Mouse (Mus musculus) T-helper 2 cell (primary cell): Measurements from ENCODE around the gene Gstm1.
"Not testable (repeated sequence)": the region's sequence is repeated elsewhere in the genome, so short reads cannot be mapped to it uniquely, and the experiment has no call there.

Experiments
- in situ Hi-C: fragments of 300-600 bp; cut with MboI, MseI; formaldehyde crosslinking; loops from one replicate; pipeline ENCODE4 v1.15.1; 2025; ENCODE audit warnings: high pct_unique_total_duplicates

Gene Gstm1

DNA sequence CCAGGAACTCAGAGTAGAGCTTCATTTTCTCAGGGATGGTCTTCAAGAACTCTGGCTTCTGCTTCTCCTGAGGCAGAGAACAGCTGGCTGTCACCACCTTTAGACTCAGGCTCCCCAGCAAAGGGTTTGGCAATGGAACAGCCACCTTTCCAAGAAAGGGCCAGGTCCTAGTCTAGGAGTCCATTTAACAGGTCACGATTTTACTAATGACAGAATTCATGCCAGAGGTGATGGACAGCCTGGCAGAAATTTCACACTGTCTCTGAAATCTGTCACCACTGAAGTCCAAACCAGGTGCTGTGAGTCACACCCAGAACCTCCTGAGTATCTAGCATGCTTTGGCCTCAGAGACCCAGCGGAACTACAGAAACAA, 2.8 kb downstream of the Gstm1 start:
- in situ Hi-C loops: no loop called here

DNA sequence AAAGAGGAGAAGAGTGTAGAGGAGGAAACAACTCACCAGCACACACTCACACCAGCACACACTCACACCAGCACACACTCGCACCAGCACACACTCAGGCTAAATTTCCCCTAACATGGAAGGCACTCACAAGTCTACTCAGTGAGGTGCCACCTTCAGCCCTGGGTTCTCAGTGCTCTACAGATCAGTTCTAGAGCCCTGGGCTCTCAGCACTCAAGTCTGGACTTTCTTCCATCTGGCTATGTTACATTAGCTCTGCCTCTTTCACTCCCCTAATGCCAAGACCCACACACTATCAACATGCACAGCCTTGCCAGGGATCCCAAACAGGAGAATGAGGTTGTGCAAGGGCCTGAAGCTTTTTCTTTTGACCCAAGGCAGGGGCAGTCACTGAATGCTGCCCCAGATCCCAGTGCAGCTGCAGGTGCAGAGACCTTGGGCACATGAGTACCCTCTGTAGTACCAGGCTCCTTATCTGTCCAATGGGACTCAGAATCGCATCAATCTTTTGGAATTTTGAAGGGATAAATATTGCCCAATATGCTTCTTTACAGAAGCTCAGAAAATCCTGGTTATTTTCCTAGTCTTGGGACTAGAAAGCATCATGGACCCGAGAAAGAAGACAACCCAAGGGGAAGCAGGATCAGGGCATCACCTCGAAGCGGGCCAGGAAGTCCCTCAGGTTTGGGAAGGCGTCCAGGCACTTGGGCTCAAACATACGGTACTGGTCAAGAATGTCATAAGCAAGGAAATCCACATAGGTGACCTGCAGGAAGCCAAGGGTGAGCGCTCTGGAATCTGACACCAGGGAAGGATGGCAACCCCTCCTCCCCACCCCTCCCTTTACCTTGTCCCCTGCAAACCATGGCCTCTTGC, 3.4 kb downstream of the Gstm1 start:
- in situ Hi-C loops: no loop called here

DNA sequence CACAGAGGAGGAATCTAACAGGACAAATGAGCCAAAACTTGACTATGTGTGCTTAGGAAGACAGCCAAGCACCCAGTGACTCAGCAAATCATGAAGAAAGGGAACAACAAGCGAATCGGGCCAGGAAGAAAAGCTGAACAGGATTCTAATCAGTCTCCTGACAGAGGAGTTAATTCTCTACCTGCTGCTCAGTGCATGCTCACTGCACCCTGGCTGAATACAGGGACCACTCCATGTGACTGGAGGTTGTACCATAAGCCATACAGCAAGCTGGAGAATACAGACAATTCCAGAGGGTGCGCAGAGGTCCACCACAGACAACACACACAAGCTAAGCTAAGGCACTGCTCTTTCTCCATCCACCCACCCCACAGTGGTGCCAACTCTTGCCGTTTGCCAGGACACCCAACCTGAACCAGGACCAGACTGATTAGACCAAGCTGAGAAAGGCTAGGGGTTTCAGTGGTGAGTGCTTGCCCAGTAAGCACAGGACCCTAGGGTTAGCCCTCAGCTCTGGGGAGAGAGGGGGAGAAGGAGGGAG, 4.4 kb downstream of the Gstm1 start:
- in situ Hi-C loops: no loop called here

DNA sequence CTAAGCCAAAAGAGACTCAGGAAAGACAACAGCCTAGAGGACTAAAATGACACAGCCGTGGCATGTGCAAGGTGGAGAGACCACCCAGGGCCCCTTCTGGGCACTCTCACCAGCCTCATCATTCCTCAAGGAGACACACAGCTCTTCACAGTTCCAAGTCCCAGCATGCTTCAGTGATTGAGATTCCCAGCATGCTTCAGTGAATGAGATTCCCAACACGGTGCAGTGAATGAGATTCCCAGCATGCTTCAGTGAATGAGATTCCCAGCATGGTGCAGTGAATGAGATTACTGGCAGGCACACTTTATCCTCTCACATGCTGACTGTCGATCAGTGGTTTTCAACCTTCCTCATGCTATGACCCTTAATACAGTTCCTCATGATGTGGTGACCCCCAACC, 6.2 kb downstream of the Gstm1 start:
- in situ Hi-C loops: no loop called here

DNA sequence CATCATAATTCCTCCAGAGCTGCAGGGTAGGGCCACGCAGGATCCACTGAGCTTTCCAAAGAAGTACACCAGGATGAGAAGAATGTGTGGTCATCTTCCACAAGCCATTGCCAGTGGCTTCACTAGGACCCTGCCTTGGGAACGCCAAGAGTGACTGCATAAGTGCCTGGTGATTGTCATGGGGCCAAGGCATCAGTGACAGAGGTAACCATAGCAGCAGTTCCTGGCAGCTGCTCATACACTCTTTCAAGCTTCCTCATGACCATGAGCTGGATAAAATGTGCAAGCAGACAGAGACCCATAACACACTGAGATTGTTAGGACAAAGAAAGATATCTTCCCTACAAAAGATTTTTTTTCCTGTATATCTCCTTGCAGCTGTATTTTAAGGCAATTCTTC, 7.5 kb downstream of the Gstm1 start:
- in situ Hi-C loops: no loop called here

DNA sequence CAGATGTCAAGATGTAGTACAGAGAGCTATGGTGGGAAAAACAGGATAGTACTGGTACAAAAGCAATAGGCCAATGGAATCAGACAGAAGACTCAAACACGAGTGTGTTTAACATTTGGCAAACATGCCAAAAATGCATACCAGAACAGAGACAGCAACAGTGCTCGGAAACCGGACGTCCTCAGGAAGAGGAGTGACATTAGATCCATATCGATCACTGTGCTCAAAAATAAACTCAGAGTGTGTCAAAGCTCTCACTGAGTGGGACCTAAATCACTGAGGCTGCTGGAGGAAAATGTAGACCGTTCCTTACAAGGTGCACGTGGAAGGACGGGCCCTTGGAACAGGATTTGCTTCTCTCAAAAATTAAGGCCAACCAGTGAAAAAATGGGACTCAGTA, 15.8 kb downstream of the Gstm1 start:
- in situ Hi-C loops: no loop called here

DNA sequence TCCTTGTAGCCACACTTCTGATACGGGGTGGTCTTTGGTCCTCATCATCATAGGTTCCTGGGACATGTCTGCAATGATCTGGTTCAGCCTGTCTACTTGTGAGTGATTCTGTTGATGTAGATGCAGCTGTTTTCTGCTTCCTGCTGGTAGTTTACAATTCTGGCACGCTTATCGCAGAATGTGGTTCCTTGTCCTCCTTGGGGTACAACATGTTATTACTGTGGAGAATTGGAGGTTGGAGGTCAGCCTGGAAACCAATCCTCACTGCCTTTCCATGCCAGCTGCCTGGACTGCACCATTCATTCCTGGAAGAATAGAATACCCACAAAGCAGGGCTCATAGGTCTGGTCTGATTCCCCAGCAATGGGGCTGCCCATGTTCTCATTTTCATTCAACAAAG, 18.3 kb downstream of the Gstm1 start:
- in situ Hi-C loops: no loop called here

DNA sequence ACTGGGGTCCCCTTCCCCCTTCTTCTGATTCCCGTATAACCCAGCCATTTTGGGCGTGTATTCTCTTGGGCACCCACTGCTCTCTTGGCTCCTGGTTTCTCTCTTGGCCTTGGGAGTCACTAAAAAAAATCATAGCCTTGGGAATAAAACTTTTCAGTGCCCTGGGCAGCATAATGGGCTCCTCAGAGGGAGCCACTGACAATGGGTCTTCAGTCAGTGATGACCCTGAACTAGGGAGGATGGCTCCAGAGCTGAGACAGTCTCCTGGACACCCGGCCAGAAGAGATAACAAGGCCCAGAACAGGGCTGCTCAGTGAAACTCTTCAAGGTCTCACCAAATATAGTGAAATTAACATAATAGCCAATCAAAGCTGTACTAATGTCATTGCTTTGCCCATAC, 19.2 kb downstream of the Gstm1 start:
- in situ Hi-C loops: no loop called here

DNA sequence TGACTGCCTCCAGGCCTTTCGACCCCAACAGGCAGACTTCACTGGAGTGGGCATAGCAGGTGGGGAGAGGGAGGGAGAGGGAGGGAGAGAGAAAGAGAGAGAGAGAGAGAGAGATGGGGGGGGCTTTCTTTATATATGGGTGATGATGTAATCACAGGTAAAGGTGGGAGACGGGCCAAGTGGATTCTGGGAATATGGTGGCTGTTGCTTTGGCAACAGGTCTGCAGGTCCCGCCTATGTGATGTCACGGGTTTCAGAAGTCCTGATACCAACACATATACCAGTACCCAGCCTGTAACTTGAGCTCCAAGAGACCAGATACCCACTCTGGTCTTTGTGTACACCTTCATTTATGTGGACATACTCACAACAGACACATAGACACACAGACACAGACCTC, 21.2 kb downstream of the Gstm1 start:
- in situ Hi-C loops: no loop called here

DNA sequence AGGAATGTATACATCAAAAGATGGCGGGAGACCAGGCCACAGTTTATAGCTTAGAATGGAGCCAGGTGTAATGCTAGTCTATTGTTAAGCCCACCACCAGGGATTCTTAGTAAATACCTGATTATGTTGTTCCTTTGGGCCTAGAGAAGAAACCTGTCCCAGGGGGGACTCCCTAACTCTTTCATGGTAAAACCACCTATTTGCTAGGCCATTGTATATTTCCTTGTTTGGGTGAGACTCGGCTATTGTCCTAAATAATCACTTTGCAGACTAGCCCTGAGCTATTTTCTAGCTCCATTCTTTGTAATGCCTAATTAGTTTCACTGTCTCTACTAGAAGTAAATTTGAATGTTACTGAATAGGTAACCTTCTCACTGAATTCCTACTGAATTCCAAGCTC, 21.8 kb downstream of the Gstm1 start:
- in situ Hi-C loops: not testable (repeated sequence)

DNA sequence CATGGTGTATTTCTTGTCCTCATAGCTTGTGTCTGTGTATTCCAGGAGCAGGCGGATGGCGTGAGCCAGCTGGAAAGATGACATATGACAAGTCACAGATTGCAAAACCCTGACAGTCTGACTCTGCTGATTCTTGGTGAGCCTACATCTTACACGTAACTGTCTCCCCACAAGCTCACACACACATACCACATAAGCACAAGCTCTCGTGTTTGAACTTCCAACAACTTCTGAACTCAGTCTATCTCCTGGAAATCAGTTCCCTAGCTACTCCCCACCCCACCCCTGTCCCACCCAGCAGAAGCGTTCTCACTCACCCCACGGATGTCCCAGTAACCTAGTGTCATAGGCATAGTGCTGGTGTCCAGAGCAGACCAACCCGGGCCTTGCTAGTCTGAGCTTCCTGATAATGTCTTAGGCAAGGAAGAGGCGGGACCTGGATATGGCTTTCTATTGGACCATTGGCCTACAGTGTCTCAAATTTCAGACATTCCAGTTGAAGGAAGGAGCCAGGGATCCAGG, 31.7 kb downstream of the Gstm1 start, which contains the start of gene Gstm2:
TSS of gene Gstm2 (minus strand) at position 413 of the 522 bp plus-strand sequence.
- in situ Hi-C loops: no loop called here

DNA sequence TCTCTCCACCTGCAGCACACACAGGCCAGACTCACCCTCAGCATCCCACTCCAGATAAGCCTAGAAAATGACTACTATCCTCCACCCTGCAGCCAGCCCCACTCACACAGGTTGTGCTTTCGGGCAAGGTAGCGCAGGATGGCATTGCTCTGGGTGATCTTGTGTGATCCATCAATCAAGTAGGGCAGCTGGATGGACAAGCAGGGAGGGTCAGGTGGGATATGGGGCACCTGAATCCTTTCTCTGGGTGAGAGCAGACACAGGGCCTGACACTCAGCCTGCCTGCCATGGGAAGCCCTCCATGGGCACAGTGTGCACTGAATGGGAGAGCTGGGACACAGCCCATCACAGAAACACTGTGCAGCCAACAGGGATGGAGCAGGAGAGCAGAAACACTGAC, 32.6 kb downstream of the Gstm1 start:
- in situ Hi-C loops: not testable (repeated sequence)

DNA sequence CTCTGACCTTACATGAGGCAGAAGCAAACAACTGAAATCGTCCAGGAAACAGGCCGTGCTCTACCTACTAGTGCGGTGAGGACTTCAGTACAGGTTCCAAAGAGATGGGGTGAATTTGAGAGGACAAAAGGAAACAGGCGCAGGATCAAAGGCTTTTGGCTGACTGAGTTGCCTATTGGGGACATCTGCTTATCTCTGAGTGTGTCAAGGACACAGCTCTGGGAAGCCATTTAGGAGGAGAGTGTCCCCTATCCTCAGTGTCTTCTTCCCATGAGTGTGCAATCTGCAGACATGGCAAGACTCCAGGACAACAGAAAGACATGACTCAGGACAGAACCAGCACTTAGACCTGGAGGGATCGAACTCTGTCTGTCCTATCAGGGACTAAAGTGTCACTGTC, 33.3 kb downstream of the Gstm1 start:
- in situ Hi-C loops: no loop called here

DNA sequence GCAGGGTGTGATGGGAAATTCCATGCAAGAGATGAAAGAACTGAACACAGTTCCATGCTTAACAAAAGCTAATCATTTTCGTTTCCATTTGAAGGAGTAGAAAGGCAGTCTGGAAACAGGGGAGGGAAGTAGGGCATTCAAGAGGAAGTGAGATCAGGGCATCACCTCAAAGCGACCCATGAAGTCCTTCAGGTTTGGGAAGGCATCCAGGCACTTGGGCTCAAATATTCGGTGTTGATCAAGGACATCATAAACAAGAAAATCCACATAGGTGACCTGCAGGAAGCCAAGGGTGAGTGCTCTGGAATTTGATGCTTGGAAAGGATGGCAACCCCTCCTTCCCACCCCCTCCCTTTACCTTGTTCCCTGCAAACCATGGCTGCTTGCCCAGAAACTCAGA, 34.0 kb downstream of the Gstm1 start:
- in situ Hi-C loops: no loop called here

DNA sequence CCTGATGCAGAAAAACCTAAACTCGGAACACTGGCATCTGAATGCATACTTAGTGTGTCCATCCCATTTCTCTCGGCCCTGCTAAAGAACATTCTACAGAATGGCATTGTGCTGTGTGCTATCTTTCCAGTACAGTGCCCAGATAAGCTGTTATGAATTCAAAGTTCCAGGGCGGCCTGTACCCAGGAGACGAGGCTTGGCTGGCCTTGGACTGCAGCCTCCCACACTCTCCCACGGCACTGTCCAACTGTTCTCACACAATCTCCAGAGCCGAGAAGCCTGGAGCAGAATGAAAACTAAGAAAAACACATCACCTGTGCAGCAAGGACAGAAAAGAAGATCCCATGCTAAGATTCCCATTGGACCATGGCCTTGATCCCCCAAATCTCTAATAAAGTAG, 35.0 kb downstream of the Gstm1 start:
- in situ Hi-C loops: no loop called here

DNA sequence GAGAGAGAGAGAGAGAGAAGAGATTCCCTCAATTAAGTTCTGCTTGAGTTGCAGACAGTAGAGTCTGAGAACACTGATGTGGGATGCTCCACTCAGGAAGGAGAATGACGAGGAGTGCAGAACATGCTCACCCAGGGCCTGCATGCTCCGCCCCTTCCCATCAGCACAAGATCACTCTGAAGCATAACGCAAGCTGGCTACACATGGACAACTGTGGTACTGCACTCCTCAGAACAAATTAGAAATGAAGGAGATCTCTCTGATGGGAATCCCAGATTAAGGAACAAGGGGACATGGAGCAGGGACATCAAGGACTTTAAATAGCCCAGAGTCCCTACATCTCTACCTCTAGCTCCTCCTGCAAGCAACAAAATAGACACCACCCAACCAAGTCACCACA, 36.5 kb downstream of the Gstm1 start:
- in situ Hi-C loops: no loop called here

DNA sequence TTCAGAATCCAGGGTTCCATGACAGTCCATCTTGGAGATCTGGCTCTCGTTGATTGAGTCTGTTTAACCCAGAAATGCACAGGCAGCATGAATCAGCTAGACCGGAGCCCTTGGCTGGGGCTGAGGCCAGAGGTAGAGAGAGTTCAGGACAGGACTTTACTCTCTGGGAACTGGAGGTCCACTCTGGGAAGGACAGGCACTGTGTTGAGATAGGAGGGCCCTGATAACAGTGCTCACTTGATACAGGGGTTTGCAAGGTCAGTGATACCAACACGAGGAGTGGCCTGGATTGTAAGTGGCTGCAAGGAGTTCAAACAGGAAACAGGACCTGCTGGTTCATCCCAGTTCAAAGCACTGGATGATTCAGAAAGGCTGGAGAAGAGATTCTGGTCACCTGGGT, 40.1 kb downstream of the Gstm1 start:
- in situ Hi-C loops: no loop called here

DNA sequence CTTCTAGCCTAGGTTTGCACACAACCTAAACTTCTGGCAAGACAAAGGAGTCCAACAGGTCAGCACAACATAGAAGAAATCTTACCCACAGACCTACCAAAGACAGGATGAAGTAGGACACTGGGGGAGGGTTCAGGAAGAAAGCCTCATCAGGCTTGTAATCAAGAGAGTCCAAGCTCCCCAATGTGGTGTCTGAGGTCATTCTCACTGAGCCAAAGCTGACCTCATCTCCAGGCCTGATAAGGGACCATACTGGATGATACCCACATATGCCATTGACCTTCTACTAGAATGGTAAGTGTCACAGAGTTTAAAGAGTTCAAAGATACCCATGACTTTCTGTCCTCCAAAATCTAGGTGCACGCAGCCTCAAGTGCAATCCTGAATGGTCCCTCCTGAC, 43.5 kb downstream of the Gstm1 start:
- in situ Hi-C loops: no loop called here

DNA sequence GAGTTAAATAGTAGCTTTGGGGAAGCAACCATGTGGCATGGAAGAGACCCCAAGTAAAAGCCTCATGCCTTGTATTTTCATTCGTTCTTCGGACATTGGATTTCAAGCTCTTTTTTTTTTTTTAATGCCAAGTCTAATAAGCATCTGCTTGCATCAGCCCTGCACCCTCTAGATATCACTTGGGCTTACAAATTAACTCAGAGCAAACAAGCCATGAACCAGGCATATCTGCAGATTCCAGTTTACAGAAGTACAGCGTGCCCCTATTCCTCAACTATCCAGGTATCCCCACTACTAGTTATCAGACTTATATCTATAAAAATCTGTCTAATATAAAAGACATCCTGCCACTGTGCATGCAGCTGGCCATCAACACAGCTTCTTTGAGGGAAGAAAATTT, 45.7 kb downstream of the Gstm1 start:
- in situ Hi-C loops: no loop called here

DNA sequence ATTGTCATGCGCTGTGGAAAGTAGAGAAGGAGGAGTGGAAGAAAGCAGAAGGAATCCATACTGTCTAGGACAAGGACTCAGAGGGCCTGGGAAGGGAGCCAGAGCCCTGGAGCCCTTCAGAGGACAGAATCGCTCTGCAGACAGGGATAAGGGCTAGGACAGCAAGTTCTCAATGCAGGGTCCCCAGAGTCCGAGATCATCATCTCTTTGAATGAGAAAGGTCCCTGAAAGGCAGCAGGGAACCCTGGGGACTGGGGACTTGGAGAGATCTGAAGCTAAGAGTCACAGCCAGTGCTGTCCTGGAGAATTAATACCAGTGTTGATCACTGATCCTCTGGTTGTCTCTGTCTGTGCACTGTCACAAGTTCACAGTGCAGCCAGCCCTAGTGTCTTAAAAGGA, 46.7 kb downstream of the Gstm1 start:
- in situ Hi-C loops: not testable (repeated sequence)

DNA sequence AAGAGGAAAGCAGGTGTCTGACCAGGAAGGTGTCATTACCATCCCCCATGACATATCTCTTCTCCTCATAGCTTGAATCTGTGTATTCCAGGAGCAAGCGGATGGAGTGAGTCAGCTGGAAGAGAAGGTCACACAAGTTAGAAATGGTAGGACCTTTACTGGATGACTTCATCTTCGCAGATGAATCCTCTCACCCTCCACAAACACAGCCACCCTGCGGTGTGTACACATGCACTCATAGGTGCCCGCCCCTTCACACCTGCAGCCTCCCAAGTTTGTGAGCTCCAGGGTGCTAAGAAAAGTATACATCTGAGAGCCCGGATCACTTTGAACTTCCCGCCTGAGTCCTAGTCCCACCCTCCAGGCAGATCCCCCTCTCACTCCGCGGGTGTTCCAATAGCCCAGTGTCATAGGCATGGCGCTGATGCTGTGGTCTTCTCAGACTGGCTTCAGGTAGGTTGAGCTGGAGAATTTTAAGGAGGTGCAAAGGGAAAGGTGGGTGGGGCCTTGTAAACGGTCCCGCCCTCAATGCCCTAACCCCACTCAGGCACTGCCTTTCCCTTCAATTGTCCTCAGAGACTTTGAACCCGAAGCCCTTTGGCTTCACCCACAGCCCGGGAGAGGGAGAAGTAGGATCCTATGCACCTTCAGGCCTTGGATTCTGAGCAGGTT, 48.9 kb downstream of the Gstm1 start, which contains the start of gene Gstm3:
TSS of gene Gstm3 (minus strand) at position 560 of the 672 bp plus-strand sequence.
- in situ Hi-C loops: no loop called here

DNA sequence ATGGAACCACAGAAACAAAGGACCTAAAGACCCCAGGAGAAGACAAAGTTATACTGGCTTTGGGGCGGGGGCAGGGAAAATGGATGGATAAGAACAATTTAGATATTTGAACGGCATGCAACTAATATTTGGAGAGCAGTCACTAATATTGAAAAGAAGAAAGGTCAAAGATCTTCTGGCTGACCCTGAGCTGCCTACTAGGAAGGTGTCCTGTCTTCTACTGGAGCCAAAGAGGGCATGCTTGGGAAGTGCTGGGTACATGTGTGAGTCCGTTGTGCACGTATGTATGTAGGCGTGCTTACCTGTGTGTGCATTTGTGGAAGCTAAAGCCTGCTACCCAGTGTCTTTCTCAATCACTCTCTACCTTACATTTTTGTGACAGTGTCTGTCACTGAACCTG, 51.1 kb downstream of the Gstm1 start:
- in situ Hi-C loops: no loop called here

DNA sequence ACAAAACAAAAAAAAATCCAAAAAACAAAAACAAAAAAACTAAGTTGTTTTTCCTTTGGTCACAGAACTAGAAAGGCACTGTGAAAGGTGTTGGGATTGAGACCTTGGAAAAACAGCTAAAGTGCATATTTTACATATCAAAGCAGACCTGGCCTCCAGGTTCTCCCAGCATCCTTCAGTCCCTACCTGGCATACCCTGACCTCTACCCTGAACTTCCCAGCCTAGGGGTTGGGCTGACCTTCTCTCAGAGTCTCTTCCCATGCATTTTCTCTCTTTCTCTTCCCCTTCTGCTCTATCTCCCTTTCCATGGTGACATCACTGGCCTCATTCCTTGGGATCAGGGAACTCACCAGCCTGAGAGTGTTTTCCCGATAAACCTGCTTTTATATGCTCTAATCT, 52.2 kb downstream of the Gstm1 start:
- in situ Hi-C loops: no loop called here
